Mouse (Mus musculus) skeletal muscle tissue, adult 2 months (tissue): ENCODE data around the gene Gimap8.
A peak's percentile ranks its signal among the peaks of the same experiment; 100 is the strongest.

Experiments
- DNase-seq: peaks from one replicate; pipeline ENCODE4 v3.0.0-alpha.2; 2012; ENCODE audit warnings: low read depth, low spot score

The Gimap8 gene

GRCm38 (mm10) chr6:48637811-48638500, 9.1 kb upstream of the Gimap8 start:
- DNase-seq: no peak

GRCm38 (mm10) chr6:48638553-48638952, 8.5 kb upstream of the Gimap8 start:
- DNase-seq: no peak

GRCm38 (mm10) chr6:48641391-48641790, 5.6 kb upstream of the Gimap8 start:
- DNase-seq: no peak

DNA sequence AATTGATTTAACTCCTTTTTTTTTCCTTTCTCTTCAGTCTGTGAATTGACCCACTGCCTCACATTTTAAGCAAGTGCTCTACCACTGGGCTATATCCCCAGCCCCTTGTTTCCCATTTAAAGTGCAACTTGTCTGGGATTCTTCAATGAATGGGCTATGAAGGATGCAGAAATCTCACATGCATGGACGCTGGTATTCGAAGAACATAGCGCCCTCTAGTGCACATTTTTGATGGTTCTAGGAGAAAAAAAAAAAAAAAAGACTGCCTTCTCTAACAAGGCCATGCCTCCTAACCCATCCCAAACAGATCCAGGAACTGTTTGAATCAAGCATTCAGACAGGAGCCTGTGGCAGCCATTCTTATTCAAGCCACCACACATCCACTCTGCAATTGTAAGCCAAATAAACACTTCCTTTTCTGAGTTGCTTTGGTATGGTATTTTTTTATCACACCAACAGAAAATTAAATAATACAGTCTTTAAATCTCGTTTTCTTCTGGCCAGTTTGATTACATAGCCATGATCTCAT, 4.2 kb upstream of the Gimap8 start:
- peak; percentile 59 for DNase-seq

GRCm38 (mm10) chr6:48645660-48646308, 1.2 kb upstream of the Gimap8 start:
- DNase-seq: peak; percentile 50

GRCm38 (mm10) chr6:48646309-48646690, 734 bp upstream of the Gimap8 start:
- DNase-seq: no peak

- DNase-seq: no peak
These were observed 577 bp downstream of the Gimap8 start for GRCm38 (mm10) chr6:48647611-48648010.

GRCm38 (mm10) chr6:48648779-48649178, 1.7 kb downstream of the Gimap8 start:
- no peak for DNase-seq

GRCm38 (mm10) chr6:48650041-48650440, 3.0 kb downstream of the Gimap8 start:
- DNase-seq: no peak

- DNase-seq: no peak
These were observed 11.7 kb downstream of the Gimap8 start for GRCm38 (mm10) chr6:48658721-48659120.

GRCm38 (mm10) chr6:48664750-48665149, 17.7 kb downstream of the Gimap8 start:
- DNase-seq: no peak

GRCm38 (mm10) chr6:48665471-48665870, 18.4 kb downstream of the Gimap8 start:
- DNase-seq: no peak

DNA sequence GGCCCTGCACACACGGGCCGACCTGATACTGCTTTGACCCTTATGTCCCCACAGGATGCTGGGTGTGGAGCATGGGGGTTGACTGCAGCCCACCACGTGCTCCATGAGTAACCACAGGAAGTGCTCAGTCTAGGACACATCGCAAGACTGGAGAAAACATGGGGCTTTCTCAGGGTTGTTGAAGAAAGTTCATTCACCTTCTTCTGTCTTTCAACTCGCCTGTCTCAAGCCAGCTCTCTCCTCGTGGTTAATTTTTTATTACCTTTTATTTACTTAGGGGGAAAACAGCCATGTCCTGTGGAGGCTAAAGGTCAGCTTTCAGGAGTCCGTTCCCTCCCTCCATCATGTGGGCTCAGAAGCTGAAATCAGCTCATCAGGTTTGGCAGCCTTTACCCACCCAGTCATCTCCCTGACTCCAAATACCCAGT, 19.1 kb downstream of the Gimap8 start:
- DNase-seq: no peak

GRCm38 (mm10) chr6:48668022-48668421, 21.0 kb downstream of the Gimap8 start:
- DNase-seq: no peak

- no peak for DNase-seq
These were observed 22.5 kb downstream of the Gimap8 start for GRCm38 (mm10) chr6:48669446-48669969.

DNA sequence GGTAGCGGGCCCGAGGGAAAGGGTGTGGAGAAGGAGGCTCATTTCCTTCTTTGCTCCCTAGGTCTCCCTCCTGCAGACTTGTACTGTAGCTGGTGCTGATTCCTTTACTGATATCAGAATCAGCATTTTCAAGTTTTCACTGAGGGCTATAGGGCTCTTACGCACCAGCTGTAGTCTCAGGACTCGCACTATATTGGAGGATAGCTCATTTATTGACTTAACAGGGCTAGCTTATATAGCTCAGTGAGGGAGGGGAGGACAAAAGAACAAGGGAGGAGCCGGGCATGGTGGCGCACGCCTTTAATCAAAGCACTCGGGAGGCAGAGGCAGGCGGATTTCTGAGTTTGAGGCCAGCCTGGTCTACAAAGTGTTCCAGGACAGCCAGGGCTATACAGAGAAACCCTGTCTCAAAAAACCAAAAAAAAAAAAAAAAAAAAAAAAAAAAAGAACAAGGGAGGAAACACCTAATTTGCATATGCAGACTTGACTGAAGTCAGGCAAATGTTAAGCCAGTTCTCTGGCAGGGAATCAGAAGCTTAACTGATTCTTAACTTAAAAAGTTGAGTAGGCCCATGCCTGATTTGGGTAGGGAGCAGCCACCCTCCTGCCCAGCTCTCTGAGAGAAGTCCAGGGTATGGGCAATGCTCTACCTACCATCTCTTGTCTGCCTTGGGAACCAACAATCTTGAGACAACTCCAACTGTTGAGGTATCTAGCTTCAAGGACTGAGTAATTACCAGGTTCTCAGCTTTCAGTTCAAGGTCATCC, 27.4 kb downstream of the Gimap8 start:
- DNase-seq: no peak

- no peak for DNase-seq
These were observed 28.4 kb downstream of the Gimap8 start for GRCm38 (mm10) chr6:48675400-48675930.

- no peak for DNase-seq
These were observed 29.2 kb downstream of the Gimap8 start, which contains the start of gene Gimap9 for GRCm38 (mm10) chr6:48675931-48676859. Gimap9 (plus strand) TSS chr6:48676129.

GRCm38 (mm10) chr6:48676860-48677415, 29.9 kb downstream of the Gimap8 start:
- DNase-seq: no peak
